Mouse (Mus musculus) MEL-GATA-1-ER (cell line): ENCODE data around the gene Rnls.

ENCODE experiments used
- DNase-seq: peaks from one replicate; pipeline ENCODE4 v3.0.0-alpha.2; 2012; ENCODE audit warnings: low read depth; ENCODE audit errors: extremely low read depth

The Rnls gene

DNA sequence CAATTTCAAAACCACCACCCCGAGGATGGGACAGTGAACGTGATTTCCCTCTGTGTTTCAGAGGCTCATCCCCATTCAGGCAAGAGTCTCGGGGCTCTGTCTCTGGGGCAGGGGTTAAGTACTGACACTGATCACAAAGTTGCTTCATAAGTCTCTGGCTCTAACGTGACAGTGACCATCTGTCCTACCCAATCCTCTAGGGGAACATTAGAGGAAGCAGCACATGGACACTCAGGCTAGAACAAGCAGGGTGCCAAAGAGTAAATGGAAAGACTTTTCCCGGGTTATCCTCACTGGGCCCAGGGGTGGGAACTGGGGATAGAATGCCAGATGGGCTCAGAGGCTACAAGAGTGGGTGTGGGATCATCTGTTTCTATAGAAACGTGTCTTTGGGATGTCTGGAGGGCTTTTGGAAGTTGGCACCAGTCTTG, 282.1 kb downstream of the Rnls start:
- no peak for DNase-seq

GRCm38 (mm10) chr19:33109141-33109540, 283.0 kb downstream of the Rnls start:
- no peak for DNase-seq

DNA sequence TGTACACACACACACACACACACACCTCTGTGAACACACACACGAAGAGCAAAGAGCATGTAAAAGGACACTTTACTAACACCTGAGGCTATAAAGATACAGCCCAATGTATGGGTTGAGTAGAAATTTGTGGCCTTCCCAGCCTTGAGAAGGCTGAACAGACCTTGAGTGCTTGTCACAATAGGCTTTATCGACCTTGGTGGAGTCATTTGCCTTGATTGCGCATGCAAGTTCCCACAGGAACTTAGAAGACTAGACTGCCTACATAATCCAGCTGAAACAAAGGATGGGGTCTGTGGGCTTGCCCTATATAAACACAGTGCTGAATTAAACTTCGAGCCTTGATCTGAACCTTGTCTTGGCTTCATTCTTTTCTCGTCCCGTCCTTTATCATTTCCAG, 288.2 kb downstream of the Rnls start:
- DNase-seq = no peak

GRCm38 (mm10) chr19:33102783-33103139, 289.3 kb downstream of the Rnls start:
- DNase-seq = no peak

DNA sequence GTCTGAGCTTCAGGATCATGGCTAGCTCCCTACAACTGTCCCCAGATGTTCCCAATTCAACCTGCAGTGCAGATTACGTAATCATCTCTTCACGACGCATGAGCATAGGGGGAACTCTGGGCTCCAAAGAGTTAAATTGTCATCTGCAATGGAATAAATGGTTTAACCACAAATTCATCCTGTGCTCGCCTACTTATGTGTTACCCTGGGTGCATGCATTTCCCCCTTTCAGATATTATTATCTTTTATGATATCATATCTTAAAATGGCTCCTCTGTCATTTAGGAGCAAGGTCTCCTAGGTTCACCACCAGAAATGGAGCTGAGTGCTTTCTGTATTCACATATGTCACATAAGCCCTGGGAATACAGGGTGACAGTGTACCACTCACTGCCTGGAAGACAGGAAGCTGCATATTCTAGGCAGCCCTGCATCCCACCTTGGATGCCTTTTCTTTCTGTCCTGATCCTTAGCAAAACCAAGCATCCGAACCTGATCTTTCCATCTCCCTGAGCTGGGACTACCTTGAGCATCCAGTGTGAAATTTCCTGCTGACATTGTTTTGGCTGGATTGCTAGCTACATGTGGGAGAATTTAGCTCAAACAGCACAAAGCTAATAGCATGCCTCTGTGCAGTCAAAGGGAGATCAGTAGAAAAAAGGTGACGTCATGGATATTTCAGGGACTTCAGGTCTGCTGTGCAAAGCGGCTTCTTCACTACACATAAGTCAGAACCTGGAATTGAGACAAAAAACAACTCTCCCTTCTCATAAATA, 289.9 kb downstream of the Rnls start:
- DNase-seq = peak; percentile 60

DNA sequence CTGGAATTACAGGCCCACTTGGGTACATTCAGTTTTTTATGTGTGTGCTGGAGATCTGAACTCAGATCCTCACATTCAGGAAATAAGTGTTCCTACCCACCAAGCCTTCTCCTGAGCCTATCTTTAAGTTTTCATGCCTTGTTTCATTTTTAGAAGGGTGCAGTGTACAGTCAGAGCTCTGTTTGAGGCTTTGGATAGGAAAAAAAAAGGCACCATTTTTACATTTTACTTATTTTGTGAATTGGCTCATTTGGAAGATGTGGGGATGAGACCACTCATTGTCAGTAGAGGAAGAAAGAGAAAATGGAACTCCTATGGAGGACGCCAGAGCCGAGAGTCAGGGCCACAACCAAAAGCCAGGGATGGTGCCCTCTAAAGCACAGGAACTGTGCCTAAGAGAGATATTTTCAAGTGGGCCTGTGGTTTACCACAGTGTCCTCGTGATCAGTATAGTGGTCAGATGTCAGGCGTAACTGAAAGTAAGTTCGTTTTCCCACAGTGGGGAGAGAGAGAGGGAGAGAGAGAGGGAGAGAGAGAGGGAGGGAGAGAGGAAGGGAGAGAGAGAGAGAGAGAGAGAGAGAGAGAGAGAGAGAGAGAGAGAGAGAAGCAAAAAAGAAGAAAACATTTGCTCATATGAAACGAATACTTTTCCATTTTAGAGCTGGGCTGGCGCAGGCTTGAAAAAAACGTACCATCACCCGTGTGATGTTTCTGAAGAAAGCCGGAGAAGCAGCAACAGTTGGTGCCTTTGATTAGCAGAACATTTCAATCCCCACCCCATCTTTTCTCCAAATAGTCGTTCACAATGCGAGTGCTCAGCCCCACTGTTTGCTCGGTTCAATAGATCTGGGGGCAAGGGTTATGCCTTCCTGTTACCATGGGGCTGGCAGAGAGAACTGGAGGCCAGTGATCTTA, 290.7 kb downstream of the Rnls start:
- peak; percentile 96 for DNase-seq

DNA sequence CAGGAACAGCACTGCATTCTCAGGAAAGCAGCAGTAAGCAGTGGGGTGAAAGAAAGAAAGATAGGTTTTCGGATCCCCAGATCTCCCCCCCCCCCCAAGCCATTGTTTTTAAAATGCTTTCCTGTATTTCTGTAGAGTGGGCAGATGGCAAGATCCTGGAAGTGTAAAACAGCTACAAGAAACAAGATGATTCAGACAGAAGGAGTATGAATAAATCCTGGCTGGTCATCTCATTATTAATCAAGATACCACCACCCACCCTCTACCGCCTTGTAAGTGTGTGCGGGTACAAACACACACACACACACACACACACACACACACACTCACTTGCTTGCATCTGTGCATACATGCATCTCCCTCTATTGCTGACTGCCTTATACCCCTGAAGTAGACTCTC, 291.5 kb downstream of the Rnls start:
- DNase-seq = no peak

- no peak for DNase-seq
Observed at GRCm38 (mm10) chr19:33100031-33100430, 292.1 kb downstream of the Rnls start.

DNA sequence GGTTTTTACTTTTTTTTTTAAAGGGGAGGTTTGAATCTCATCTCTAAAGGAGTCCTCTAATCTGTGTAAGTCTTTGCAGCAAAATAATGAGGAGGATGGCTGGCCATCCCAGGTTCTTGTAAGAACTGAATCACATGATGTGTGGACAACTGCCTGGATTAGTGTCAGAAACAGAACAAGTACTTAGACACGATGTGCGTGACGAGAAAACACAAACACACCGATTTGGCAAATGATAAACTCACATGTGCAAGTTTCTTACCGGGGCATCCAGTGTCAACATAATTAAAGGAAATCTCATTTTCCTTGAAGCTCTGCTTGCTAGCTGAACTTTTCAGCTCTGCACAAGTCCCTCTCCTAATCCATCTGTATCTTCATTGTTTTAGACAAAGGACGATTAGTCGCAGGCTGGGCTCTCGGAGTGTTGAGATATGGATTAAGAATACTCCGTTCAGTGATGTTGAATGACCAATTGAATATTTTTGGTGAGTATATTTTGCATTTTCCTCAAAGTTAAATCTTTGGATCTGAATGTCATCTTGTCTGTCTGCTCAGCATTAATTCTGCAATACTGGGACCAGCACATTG, 292.8 kb downstream of the Rnls start:
- DNase-seq = no peak

DNA sequence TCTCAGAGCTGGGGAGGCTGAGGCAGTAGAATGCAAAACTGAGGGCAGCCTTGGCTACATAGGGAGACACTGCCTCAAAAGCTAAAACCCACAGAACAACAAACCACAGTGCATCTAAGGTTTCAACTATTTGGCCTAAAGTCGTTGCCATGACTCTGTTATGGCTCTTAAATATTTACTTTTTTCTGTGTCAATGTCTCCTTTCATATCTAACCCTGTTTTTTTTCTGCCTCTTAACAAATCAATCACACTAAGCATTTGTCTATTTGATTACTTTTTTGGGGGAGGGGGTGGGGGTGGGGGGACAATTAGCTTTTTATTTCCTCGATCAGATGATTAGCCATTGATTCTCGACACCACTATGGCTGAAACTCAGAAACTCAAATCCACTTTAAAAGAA, 294.4 kb downstream of the Rnls start:
- no peak for DNase-seq

GRCm38 (mm10) chr19:33096581-33096980, 295.5 kb downstream of the Rnls start:
- no peak for DNase-seq

- no peak for DNase-seq
Observed at GRCm38 (mm10) chr19:33092575-33092974, 299.5 kb downstream of the Rnls start.

GRCm38 (mm10) chr19:33091324-33091723, 300.8 kb downstream of the Rnls start:
- no peak for DNase-seq

DNA sequence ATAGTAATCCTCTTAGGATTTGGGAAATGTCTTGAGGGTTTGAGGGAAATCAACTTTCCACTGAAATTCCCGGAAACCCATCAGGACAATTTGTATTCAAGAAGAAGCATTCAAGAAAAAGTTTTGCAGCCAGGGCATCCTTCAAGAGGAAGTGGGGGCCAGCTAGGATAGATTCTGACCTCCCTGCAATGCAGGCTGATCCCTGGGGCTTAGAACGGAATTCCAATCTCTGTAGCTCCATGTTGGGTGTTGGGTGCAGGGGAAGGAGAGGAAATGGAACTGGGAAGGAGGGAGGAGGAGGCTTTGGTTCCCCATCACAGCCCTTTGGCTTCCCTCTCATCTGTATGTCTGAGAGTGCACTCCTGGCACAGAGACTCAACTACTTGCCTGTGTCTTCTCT, 303.2 kb downstream of the Rnls start:
- DNase-seq = no peak

DNA sequence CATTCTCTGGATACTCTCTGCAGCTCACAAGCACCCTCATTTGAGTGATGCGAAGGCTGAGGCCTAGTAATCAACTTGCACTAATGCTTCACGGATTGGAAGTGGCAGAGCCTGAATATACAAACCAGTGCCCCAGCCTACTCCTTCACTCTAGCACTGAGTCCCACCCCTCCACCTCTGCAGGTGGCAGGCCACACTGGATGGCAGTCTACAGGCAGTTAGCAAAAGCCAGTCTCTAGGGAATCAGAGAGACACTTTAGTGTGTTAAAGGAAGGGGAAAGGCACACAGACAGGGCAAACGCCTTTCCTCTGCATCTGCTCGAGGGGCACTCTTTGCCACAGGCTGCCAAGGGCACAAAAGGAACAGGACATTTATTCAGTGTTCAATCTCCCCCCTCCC, 304.1 kb downstream of the Rnls start:
- DNase-seq = no peak
